Mouse (Mus musculus) midbrain, embryonic 12.5 days (tissue): ENCODE data around the gene Zfp128. TPM values are rescaled to one million over a fixed set of nuclear protein-coding genes. Genes with fewer than 3 reads are reported as not detected.
"Not testable (repeated sequence)": the region's sequence is repeated elsewhere in the genome, so short reads cannot be mapped to it uniquely, and the experiment has no call there.

Experiments
- ATAC-seq: fragments of 200-750 bp; cut with Nextera tagmentation; 2 replicates; pipeline ENCODE4 v1.8.0; 2017; ENCODE audit warnings: low read depth, moderate TSS enrichment, moderate library complexity; ENCODE audit not compliant: low FRiP score
- H3K27ac ChIP-seq: fragments of 300-500 bp; sonication (generic); replicated peaks from 2 replicates; pipeline ENCODE4 v1.5.1; 2016; ENCODE audit warnings: mild to moderate bottlenecking
- H3K27me3 ChIP-seq: fragments of 300-500 bp; sonication (generic); 2 replicates; pipeline ENCODE4 v1.6.1; 2016; ENCODE audit warnings: mild to moderate bottlenecking
- H3K36me3 ChIP-seq: fragments of 300-500 bp; sonication (generic); 2 replicates; pipeline ENCODE4 v1.6.1; 2016
- H3K4me1 ChIP-seq: fragments of 300-500 bp; sonication (generic); 2 replicates; pipeline ENCODE4 v1.6.1; 2016
- H3K4me2 ChIP-seq: fragments of 300-500 bp; sonication (generic); replicated peaks from 2 replicates; pipeline ENCODE4 v1.6.1; 2016; ENCODE audit warnings: mild to moderate bottlenecking, moderate library complexity
- H3K4me3 ChIP-seq: fragments of 300-500 bp; sonication (generic); 2 replicates; pipeline ENCODE4 v1.5.1; 2016; ENCODE audit warnings: mild to moderate bottlenecking
- H3K9ac ChIP-seq: fragments of 300-500 bp; sonication (generic); replicated peaks from 2 replicates; pipeline ENCODE4 v1.6.1; 2016; ENCODE audit warnings: mild to moderate bottlenecking, moderate library complexity
- H3K9me3 ChIP-seq: fragments of 300-500 bp; sonication (generic); 2 replicates; pipeline ENCODE4 v1.6.1; 2016; ENCODE audit warnings: mild to moderate bottlenecking
- WGBS: fragments of 180-500 bp; shearing (Covaris S2); methylation state at CpG from one replicate; pipeline ENCODE4 v1.1.7; 2016; 5-methylcytosine and 5-hydroxymethylcytosine counted together
- polyA plus RNA-seq: library from polyadenylated mRNA; unstranded; fragments of >200 nt; fragmentation: Nextera tagmentation; extraction: Ambion mirVana; gene quantifications from 2 replicates; pipeline ENCODE4 v1.2.1, GENCODE M21; 2016

Gene Zfp128
- 5.5 and 6.5 TPM in 2 replicates for polyA plus RNA-seq

DNA sequence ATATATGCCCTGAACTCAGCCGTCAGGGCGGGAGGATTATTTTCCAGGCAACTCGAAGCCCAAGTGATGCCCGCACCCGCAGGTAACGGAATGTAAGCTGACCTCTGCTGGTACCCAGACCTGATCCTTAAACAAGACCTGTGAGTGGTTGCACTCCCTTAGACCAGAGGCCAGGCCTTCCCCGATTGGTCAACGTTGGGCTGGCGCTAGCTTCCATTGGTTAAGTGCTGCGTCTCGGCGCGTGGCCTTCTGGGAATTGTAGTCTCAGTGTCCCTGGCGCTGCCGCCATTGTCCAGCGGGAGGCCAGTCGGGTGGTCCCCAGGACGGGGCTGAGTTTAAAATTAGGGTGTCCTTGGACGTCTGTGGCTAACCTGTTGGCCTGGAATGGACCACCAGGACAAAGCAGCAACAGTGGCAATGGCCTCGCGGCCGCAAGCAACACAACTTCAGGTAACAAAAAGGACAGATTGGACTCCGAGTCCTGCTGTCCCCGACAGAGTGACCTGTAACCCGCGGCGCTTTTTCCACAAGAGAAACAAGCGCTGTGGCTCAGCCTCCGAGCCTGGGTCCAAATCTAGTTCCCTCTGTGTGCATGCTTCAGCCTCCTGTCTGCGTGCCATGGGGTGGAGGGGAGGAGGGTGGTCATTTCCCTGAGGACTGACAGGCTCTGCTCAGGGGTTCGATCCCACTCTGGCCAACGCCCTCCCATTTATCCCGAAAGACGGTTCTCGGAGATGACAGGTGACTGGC is at the start of gene Zfp128:
TSS of gene Zfp128 (plus strand) at position 267 of the 750 bp plus-strand sequence.
- Histone ChIP-seq H3K4me2 (peak within 1 kb of the TSS; percentile 75), H3K27me3 (no peaks in the 10 kb centered on the region), H3K36me3 (peaks cover 19% of the 10 kb centered on the region), H3K9ac (peak within 1 kb of the TSS; percentile 72), H3K9me3 (no peaks in the 10 kb centered on the region), H3K27ac (no peak within 1 kb of the TSS), H3K4me1 (peaks cover 13% of the 10 kb centered on the region), H3K4me3 (peak within 1 kb of the TSS; percentile 75)
- under 1% methylated on average over 35 of the region's 35 CpGs for whole genome bisulfite sequencing
- ATAC-seq = peak; percentile 100

DNA sequence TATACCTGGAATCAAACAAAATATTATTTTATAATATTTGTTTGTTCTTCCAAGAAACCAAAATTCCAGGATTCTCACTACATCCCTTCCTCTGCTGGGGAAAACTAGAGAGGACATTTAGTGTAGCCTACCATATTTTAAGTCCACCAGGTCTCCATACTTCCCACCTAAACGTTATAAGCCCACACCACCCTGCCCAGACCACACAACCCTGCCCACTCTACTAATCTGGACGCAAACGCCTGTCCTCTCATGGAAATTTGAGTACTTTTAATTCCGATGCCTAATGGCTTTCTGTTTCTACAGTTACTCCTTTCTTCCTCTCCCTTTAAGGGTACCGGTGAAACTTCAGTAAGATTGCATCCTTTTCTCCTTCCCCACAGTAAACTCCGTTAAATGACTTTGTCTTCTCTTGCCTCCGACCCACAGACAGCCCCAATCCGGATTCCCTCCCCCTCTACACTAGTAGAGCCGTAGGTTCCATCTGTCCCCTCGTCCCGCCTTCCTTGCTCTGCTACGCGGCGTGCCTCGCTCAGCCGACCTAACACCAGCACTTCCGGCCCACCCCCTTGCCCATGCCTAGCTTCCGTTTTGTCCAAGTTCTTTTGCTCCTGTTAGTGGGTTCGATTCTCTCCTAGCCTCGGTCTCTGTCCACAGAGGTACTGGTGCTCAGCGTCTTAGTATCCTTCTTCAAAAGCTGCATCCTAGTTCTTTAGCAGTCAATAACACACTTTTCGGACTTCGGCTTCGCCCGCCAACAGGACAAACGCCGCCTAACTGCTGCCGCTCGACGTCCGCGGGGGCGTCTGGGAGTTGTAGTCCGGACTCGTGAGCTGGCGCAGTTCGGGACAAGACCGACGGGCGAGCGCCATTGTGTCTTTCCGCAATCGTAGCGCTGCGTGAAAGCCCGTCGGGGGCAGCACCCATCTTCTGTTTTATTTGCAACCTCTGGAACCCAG is 46.5 kb upstream of the Zfp128 start, which contains the start of gene Zfp110:
TSS of gene Zfp110 (plus strand) at position 600 of the 959 bp plus-strand sequence.
- 5% methylated on average over 47 of the region's 47 CpGs for WGBS
- H3K4me2 ChIP-seq = peak within 1 kb of the TSS; percentile 54
- no peaks in the 10 kb centered on the region for H3K4me1 ChIP-seq
- peaks cover 30% of the 10 kb centered on the region for H3K9me3 ChIP-seq
- ATAC-seq = peak; percentile 97
- no peak within 1 kb of the TSS for H3K27ac ChIP-seq
- H3K27me3 ChIP-seq = peaks cover 4% of the 10 kb centered on the region; the same call in 1 of the 2 replicates
- H3K4me3 ChIP-seq = peak within 1 kb of the TSS; percentile 55
- peaks cover 35% of the 10 kb centered on the region for H3K36me3 ChIP-seq
- H3K9ac ChIP-seq = peak within 1 kb of the TSS; percentile 56

DNA sequence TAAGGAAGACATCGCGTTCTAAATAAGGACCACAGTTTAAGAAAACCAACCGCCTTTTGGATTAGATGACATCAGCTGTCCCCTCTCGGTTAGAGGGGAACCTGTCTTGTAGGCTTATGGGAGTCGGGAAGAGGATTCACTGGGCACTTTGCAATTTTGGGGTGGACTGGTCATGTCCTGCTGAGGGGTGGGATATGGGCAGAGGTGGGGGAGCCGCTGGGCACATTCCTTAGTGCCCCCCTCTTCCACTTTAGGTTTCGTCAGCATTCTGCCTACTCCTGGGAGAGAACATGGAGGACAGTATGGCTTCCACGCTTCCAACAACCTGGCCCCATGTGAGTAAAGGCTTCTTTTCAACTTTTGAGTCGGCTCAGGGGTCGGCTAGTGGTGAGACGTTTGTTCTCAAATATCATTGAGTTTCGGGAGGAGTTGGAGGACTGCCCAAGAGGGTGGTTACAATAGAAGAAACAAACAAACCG is 45.7 kb upstream of the Zfp128 start:
- Histone ChIP-seq H3K4me3 (peak overlapping the region; percentile 55), H3K27ac (no peak overlapping the region), H3K9ac (peak overlapping the region; percentile 56), H3K36me3 (peaks cover 41% of the 10 kb centered on the region), H3K4me1 (no peaks in the 10 kb centered on the region), H3K27me3 (0 out of 2 replicates have a peak, but pooled peaks cover 4% of the 10 kb centered on the region), H3K4me2 (peak overlapping the region; percentile 54), H3K9me3 (peaks cover 36% of the 10 kb centered on the region)
- ATAC-seq = peak; percentile 66
- WGBS = 46% methylated on average over 13 of the region's 13 CpGs

DNA sequence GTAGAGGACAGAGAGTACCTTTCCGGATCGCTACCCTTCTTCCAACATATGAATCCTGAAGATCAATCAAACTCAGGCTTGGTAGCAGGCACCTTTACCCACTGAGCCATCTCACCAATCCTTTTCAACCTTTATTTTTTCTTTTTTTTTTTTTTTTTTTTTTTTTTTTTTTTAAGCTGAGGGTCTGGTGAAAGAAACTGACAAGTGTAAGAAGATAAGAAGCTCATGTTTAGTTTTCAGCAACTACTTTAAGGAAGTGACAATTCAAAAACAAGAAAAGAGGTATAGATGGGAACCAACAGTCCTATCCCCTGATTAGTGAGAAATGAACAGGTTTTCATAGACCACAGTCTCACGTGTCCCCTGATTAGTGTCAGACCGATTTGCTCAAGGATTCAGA is 45.2 kb upstream of the Zfp128 start:
- no peak overlapping the region for H3K9ac ChIP-seq
- H3K4me2 ChIP-seq = peak overlapping the region; percentile 54
- H3K27ac ChIP-seq = no peak overlapping the region
- peak overlapping the region; percentile 55 for H3K4me3 ChIP-seq
- H3K9me3 ChIP-seq = peaks cover 41% of the 10 kb centered on the region
- no peak for ATAC-seq
- 0 out of 2 replicates have a peak, but pooled peaks cover 4% of the 10 kb centered on the region for H3K27me3 ChIP-seq
- WGBS = over 99% methylated on average over 4 of the region's 4 CpGs
- no peaks in the 10 kb centered on the region for H3K4me1 ChIP-seq
- peaks cover 47% of the 10 kb centered on the region for H3K36me3 ChIP-seq

DNA sequence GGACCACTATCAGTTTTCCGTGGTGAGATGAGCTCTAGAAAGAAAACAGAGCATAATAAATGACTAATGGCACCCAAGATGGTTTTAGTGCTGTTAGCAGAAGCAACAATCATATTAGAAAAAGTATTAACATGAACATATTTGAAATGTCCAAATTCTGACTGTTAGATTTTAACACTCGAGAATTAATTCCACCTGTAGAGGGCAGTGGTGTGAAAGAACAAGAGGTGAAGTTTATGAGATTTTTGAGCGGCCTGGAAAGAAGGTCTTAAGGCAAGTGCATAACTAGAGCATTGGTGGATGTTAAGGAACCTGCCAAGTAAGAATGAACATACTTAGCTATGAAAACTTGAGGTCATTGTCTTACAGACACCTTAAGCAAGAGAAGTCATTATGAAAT is 6.7 kb upstream of the Zfp128 start:
- WGBS = 29% methylated on average over 3 of the region's 3 CpGs
- Histone ChIP-seq H3K27me3 (no peaks in the 10 kb centered on the region), H3K4me2 (no peak overlapping the region), H3K4me3 (no peak overlapping the region), H3K4me1 (no peaks in the 10 kb centered on the region), H3K9ac (no peak overlapping the region), H3K27ac (no peak overlapping the region), H3K9me3 (peaks cover 3% of the 10 kb centered on the region; the same call in 1 of the 2 replicates), H3K36me3 (no peaks in the 10 kb centered on the region)
- no peak for ATAC-seq

DNA sequence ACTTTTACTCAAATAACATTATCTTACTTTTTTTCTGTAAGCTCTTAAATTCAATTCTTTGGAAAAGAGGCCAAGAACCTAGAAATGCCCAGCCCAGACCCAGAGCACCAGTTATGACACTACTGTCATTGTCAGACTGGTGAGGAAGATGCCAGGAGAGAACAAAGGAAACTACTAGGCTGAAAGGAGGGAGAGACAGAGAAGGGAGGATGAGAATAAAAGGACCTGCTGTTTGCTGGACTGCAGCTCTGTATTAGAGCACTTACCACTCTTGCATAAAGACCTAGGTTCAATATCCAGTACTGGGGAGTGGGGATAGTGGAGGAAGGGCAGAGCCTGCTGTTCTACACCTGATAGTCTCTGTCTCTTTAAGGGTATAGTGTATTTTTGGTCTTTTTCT is 941 bp upstream of the Zfp128 start:
- Histone ChIP-seq H3K27ac (no peak overlapping the region), H3K9me3 (no peaks in the 10 kb centered on the region), H3K9ac (no peak overlapping the region), H3K27me3 (no peaks in the 10 kb centered on the region), H3K4me1 (peaks cover 13% of the 10 kb centered on the region), H3K4me3 (no peak overlapping the region), H3K4me2 (no peak overlapping the region; the same call in 1 of the 2 replicates), H3K36me3 (peaks cover 8% of the 10 kb centered on the region)
- ATAC-seq = no peak

DNA sequence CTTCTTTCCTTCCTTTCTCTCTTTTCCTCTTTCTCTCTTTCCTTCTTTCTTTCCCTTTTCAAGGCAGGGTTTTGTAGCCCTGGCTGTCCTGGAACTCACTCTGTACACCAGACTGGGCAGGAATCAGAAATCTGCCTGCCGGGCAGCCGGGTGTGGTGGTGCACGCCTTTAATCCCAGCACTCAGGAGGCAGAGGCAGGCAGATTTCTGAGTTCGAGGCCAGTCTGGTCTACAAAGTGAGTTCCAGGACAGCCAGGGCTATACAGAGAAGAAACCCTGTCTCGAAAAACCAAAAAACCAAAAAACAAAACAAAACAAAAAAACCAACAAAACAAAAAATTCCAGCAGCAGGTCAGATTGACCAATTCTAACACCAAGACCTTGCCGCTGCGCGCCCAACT is 480 bp upstream of the Zfp128 start:
- H3K27ac ChIP-seq, H3K27me3 ChIP-seq, H3K9me3 ChIP-seq: not testable (repeated sequence)
- Histone ChIP-seq H3K4me2 (peak overlapping the region; percentile 75), H3K4me1 (peaks cover 13% of the 10 kb centered on the region), H3K36me3 (peaks cover 13% of the 10 kb centered on the region), H3K4me3 (peak overlapping the region; percentile 75), H3K9ac (peak overlapping the region; percentile 72; the same call in 1 of the 2 replicates)
- WGBS = 47% methylated on average over 8 of the region's 8 CpGs
- ATAC-seq = peak; percentile 36

DNA sequence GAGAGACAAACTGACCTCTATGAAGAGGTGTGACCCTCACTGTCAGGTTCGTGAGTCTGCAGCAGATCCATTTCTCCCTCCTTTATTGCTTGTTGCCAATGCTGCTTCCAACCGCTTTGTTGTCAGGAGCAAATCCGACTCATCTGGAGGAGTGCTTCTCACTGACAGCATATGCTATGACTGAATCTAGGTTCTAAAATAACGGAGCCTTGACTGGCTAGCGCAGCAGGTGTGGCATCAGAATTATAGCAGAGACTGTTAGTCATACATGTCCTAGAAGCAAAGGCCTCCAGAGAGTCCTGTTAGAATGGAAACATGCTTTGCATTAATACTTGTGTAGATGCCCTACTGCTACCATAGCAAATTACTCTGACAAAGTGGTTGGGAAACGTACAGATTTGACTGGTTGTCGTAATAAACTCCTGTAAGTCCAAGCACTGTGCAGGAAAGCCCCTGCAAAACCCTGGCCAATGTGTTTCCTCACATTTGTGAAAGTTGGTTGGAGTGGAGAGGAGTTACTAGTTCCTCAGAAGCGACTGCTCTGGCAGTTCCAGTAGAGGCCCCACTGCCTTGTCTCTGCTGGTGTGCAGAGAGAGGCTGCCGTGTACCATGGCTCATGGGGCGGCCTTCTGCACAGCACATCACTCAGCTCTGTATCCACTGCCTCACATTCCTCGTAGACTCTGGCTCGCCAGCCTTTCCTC is 5.7 kb downstream of the Zfp128 start:
- no peak for ATAC-seq
- Histone ChIP-seq H3K4me3 (no peak overlapping the region), H3K27ac (no peak overlapping the region), H3K4me1 (peaks cover 10% of the 10 kb centered on the region), H3K4me2 (no peak overlapping the region), H3K9me3 (no peaks in the 10 kb centered on the region), H3K9ac (no peak overlapping the region), H3K27me3 (no peaks in the 10 kb centered on the region), H3K36me3 (peaks cover 72% of the 10 kb centered on the region)
- WGBS = 93% methylated on average over 12 of the region's 12 CpGs

DNA sequence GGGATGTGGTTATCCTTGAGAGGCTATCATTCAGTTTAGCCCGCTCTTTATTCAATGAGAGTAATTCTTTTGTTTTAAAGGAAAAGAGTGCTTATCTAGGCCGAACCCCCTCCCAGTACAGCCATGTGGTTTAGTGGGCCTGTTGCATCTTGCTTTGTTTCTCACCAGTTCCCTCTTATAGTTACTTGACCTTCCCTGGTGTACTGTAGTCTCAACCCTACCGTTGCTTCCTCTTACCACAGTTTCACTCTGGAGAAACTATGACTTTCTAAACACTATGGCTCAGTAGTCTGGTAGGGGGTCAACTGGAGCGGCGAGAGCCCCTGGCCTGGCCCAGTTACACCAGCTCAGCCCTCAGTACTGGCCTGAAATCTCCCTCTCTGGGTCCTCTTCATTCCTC is 6.6 kb downstream of the Zfp128 start:
- Histone ChIP-seq H3K9me3 (no peaks in the 10 kb centered on the region), H3K9ac (no peak overlapping the region), H3K27ac (no peak overlapping the region), H3K4me2 (no peak overlapping the region), H3K4me3 (no peak overlapping the region), H3K27me3 (no peaks in the 10 kb centered on the region), H3K4me1 (peaks cover under 1% of the 10 kb centered on the region; the same call in 1 of the 2 replicates), H3K36me3 (peaks cover 79% of the 10 kb centered on the region)
- no peak for ATAC-seq
- WGBS = 94% methylated on average over 5 of the region's 5 CpGs

DNA sequence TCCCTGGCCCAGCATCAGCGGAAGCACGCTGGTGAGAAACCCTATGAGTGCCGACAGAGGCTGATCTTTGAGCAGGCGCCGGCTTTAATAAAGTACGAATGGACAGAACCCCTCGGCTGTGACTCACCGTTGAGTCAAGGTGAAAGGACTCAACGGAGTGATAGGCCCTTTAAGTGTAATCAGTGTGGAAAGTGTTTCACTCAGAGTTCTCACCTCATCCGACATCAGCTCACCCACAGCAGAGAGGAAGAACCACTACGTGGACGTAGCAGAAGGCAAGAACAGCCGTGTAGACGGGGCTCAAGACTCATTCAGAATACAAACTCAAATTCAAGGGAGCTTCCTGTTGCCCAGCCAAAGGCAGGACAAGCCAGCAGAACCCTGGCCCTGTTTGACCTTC is 10.0 kb downstream of the Zfp128 start:
- Histone ChIP-seq H3K9me3 (no peaks in the 10 kb centered on the region), H3K36me3 (peaks cover 62% of the 10 kb centered on the region), H3K27me3 (no peaks in the 10 kb centered on the region), H3K4me2 (no peak overlapping the region), H3K4me3 (no peak overlapping the region), H3K9ac (no peak overlapping the region), H3K4me1 (no peaks in the 10 kb centered on the region), H3K27ac (no peak overlapping the region)
- ATAC-seq = no peak
- WGBS = 94% methylated on average over 14 of the region's 14 CpGs

DNA sequence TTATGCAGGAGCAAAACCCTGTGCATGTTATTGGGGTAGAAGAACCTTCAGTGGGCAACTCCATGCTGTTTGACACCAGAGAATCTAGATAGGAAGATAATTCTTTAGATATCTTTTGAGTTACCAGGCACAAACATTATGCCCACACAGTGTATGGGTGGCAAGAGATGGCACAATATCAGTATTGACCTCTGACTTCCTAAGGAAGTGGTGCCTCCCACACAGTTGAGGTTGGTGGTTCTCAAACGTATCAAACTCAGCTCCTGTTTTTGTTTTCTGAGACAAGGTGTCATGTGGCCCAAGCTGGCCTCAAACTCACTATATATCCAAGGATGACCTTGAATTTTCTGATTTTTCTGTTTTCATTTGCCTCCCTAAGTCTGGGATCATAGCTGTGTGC is 10.4 kb downstream of the Zfp128 start:
- Histone ChIP-seq H3K4me1 (no peaks in the 10 kb centered on the region), H3K9me3 (no peaks in the 10 kb centered on the region), H3K4me2 (no peak overlapping the region), H3K9ac (no peak overlapping the region), H3K36me3 (peaks cover 58% of the 10 kb centered on the region), H3K4me3 (no peak overlapping the region), H3K27ac (no peak overlapping the region), H3K27me3 (no peaks in the 10 kb centered on the region)
- ATAC-seq = no peak
- WGBS = 78% methylated on average over 1 of the region's 1 CpGs
